Mouse (Mus musculus): ENCODE results near the gene Nrip3. TPM values are rescaled to one million over a fixed set of nuclear protein-coding genes. Genes with fewer than 3 reads are reported as not detected.

The Nrip3 gene
- total RNA-seq, 4 experiments from 2014 or later = 0.09 to 0.25 (median 0.19) TPM

DNA sequence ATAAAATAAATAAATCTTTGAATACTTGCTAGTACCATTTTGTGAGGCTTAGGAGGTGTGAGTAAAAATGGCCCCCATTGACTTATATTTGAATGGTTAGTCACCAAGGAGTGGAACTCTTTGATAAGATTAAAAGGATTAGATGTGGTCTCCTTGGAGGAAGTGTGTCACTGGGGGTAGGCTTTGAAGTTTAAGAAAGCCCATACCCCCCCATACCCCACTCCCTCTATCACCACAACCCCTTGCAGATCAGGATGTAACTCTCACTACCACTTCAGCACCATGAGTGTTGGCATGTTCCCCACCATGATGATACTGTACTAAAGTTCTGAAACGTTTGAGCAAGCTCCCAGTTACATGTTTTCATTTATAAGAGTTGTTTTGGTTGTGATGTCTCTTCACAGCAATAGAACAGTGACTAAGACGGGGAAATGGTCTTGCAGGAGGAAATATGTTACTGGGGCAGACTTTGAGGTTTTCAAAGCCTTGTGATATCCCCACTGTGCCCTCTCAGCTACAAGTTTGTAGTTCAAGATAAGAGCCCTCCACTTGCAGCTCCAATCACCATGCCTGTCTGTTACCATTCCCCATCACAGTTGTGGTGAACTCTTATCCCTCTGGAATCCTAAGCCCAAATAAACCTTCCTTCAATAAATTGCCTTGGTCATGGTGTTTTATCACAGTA, 13.0 kb downstream of the Nrip3 start:
- DNase-seq (ENCODE audit: low spot score) = no peak

DNA sequence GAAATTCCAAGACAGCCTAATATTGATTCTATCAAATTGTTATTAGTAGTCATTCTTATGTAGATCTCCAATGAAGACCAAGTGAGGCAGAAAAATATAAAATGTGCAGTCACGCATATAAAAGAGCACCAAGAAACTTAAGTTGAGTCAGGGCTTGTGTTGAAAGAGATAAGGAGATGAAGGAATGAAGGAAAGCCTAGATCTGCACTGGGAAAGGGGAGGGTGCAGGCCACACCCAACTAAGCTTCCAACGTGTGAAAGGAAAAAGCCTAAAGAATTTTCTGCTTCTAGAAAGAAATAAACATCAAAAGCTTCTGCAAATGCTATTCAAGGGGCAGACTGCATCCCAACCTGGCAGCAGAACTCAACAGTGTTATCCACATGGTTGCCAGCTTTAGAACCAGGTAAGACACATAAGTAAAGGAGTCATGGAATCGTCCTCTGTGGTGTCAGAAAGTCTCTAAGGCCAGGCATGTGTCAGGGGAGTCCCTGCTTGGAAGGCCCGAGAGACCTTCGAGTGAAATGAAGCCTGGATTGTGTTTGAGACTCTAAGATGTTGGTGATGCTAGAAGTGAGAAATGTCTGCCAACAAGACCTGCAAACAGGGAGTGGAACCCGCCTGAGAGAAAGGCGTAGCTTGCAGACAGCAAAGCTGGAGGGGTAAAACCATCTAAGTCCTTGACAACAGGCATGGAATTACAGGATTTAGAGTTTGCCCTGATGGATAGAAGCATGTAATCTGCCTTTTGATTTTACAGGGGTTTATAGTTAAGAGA, 14.1 kb downstream of the Nrip3 start:
- DNase-seq (ENCODE audit: low spot score) = no peak

DNA sequence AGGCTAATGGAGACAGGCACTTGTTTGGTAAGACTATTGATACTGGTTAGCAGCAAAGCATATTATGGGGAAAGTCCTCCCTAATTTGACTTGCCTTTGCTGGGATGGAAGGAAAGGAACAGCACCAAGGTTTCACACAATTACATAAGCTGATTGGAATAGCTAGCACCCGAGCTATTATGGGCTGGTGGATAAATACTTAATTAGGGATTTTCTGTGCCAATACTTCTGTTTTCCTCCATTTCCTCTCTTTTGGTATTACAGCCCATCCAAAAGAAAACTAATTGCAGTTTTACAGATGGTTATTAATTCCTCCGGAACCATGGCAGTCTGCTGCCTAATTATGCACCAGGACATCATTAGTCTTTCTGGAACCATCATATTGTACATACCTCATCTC, 17.8 kb downstream of the Nrip3 start:
- no peak for DNase-seq (ENCODE audit: low spot score)

DNA sequence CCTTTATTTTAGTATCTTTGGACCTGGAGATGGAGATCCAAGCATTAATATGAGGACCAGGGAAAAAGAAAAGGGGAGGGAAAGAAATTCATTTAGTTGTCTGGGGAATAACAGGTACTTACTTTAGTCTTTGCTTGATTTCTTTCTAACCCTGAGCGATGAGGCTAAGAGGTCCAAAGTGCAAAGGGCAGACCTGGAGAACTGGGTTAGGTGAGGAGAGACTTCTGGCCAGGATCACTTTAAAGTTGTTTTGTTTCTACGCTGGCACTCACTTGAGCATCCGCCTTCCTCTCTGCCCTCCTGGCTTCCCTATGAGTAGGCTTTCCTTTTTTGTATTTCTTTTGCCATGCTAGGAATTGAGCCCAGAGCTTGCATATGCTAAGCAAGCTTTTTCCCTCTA, 25.5 kb downstream of the Nrip3 start:
- no peak for DNase-seq (ENCODE audit: low spot score)

DNA sequence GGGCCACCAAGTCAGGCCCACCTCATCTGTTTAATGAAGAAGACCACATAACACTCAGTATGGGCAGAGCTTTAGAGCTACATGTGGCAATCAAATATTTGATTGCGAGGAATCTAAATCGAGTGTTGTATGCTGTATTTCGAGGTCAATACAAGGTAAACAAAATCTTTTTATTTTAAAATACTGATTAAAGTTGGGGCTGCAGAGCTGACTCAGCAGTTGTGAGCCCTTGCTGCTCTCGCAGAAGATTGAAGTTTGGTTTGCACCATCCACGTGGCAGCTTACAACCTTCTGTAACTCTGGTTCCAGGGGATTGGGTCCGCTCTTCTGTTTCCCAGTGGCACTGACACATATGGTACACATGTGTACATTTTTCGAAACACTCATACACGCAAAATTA, 27.8 kb downstream of the Nrip3 start:
- DNase-seq (ENCODE audit: low spot score) = no peak

DNA sequence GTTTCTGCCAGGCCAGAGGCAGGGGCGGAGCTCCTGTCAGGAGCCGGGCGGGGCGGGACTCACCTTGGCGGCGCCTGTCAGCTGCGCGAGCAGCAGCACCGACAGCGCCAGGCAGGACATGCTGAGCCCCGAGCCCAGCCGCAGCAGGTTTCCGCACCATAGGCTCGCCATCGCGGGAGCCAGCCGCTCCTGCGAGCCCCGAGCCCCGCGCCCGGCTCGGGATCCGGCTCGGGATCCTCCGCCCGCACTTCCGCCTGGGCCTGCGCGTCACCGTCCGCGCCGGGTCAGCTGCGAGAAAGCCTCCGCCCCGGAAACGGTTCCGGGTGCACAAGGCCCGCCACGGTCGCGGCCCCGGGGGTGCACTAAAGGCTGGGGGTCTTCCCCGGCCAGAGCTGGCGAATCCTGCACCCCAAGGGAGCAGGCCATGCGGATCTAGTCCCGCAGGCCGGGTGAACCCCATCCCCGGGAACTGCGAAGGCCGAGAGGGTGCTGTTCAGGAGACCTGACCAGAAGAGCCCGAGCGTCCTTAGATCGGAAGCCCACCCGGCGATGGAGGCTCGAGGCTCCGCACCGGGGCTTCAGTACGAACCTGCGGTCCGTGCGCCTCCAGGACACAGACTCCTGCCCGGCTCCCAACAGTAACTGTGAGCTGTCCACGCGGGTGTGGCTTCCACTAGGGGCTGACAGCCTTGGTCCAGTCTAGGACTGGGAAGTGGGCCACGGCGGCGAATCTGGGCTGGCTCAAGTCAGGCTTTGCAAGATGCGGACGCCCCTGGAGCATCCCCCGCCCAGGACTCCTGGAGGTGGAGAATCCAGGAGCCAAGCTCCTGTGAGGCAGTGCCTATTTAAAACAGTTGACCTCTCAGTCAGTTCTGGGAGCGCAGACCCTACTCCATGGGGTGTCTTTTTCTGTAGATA, 29.6 kb downstream of the Nrip3 start, which contains the start of gene Tmem9b:
Gene Tmem9b, minus strand, starts transcription at position 868 of the 918 bp plus-strand sequence.
- peak; percentile 84 for DNase-seq (ENCODE audit: low spot score)

DNA sequence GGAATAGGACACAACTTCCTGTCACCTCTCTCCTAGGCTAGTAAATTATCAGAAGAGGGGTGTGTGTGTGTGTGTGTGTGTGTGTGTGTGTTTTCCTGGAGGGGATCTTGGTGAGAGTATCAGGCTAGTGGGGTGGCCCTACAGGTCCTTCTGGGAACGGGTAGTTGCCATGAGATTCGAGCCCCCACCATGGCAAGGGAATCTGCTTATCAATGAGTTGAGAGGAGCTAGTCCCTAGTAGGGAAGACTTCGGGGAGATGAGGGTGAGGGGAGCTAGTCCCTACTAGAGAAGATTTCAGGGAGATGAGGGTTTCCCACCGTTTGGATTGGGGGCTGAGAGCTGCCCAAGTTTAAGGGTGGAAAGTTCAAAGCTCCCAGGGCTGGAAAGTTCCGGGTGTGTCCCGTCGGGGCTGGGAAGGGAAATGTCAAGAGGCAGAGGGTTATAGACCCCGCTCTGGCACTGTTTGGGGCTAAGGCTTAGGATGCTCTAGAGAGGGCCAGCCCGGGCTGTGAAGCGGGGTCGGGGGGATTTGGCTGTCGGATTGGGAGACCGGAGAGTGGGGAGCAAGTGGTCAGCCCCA, 30.3 kb downstream of the Nrip3 start:
- peak; percentile 11 for DNase-seq (ENCODE audit: low spot score)

DNA sequence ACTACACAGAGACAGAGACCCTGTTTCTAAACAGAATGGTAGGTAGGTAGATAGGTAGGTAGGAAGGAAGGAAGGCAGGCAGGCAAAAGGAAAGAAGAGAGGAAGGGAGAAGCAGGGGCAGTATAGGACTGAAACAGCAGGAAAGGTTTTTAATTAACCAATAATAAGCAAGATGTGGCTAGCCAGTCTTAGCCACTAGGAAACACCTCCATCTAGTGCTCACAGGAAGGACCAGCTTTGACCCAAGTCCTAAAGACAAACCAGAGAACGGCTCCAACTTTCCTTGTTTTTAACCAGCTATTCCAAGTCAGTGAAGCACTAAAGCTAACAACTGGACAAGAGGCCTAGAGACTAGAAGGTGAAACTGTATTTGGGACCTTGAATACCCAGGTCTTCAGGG, 34.1 kb downstream of the Nrip3 start:
- DNase-seq (ENCODE audit: low spot score) = no peak

DNA sequence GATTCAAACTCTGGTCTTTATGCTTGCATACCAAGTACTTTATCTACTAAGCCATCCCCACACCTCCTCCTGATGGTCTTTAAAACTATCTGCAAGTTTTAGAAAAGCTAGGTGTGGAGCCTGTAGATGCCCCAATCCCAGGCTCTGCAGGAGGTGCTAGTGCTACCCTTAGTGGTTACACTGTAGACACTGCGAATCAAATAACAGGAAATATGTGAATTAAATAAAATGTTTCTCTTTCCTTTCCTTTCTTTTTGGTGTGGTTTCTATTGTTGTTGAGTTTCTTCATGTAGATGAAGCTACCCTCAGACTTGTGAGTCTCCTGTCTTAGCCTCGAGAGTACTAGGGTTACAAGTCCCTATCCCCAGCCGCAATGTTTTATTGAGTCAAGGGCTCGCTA, 40.1 kb downstream of the Nrip3 start:
- DNase-seq (ENCODE audit: low spot score) = no peak

- DNase-seq (ENCODE audit: low spot score) = no peak
Measured at GRCm38 (mm10) chr7:109741060-109741459, 40.8 kb downstream of the Nrip3 start.

- DNase-seq (ENCODE audit: low spot score) = no peak
Measured at GRCm38 (mm10) chr7:109739822-109740370, 41.9 kb downstream of the Nrip3 start.

DNA sequence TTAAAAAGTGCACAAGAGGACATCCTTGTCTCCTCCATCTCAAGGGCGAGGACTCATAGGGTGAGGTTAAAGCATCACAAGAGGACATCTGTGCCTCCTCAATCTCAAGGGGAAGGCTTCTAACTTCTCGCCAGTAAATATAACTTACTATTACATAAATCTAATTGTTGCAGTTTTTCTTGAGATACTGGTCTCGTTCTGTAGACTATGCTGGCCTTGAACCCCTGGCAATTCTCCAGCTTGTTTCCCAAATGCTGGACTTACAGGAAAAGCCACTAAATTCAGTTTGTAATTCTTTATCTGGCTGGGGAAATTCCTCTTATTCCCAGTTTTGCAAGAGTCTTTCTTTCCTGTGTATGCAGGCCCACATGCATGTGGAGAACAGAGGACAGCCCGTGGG, 47.0 kb downstream of the Nrip3 start:
- no peak for DNase-seq (ENCODE audit: low spot score)

- DNase-seq (ENCODE audit: low spot score) = no peak
Measured at GRCm38 (mm10) chr7:109731626-109732025, 50.2 kb downstream of the Nrip3 start, which contains the start of gene Ascl3. TSS of gene Ascl3 (minus strand) at chr7:109731726.

DNA sequence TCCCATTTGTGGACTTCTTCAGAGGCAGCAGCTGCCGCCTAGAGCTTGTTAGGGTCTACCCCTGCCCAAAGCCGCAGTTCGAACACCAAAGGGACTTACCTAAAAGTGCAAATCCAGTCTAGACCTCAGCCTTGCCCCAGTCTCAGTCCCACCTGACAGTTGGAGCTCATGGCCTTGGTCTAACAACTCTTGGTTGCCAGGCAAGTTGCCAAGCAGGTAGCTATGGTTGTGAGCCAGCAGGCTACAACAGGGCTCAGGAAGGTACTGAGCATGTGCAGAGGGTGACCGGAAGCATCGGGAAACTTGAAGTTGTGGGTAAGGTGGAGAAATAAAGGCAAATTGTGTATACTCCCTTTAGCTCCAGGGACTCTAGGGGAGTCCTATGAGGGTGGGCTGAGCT, 58.1 kb downstream of the Nrip3 start, which contains the start of gene BC051019:
Gene BC051019, minus strand, starts transcription at position 154 of the 400 bp plus-strand sequence.
- DNase-seq (ENCODE audit: low spot score) = no peak

DNA sequence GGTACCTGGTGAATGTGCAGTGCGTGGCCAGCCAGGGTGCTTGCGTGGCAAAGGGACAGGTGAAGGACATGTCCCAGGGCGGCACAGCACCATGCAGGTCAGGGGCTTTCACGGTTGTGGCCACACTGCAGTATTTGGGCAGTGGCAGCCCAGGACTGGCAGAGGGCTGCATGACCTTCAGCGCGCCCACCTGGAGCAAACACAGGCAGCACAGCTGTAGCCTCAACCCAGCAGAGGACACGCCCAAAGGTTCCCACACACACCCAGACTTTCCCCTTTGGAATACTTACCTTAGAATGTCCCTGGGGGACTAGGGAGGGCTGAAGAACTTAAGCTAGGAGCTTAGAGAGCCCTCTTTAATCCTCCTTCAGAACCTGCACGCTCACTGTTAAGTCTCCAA, 58.7 kb downstream of the Nrip3 start:
- no peak for DNase-seq (ENCODE audit: low spot score)

GRCm38 (mm10) chr7:109722618-109723017, 59.2 kb downstream of the Nrip3 start:
- DNase-seq (ENCODE audit: low spot score) = no peak

DNA sequence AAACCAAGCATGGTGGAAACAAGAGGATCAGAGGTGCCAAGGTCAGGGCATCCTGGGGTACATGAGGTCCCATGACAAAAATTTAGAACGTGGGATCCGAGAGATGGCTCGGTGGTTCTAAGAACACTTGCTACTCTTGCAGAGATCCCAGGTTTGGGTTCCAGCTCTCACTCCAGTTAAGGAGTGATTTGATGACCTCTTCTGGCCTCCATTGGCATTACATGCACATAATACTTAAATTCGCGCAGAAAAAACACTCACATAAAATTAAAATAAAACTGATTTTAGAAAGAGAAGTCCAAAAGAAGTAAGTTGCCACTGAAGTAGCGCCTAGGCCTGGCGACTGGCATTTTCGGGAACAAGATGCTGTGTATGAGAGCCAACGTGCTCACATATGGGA, 62.5 kb downstream of the Nrip3 start:
- peak; percentile 48 for DNase-seq (ENCODE audit: low spot score)

DNA sequence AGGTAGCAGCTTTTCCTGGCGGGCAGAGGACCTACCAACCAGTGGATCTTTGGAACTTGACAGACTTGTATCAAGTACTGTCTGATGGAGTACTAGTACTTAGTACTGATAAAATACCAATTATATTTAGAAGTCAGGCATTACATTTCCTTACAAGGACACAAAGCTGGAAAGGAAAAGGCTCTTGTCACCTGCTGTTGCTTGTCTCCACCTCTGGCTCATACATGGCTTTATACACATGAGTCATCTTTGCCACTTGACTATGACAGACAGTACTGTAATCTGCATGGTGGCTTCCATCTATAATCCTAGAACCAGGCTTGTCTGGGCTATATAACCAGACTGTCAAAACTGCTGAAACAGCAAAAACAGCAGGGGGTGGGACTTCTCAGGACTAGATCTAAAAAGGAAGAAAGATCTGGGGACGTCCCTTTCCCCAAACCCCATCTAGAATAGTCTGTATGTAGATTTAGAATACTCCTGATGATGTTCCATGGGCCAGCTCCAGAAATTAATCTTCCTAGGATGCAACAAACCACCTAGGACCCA, 68.3 kb downstream of the Nrip3 start:
- DNase-seq (ENCODE audit: low spot score) = no peak

DNA sequence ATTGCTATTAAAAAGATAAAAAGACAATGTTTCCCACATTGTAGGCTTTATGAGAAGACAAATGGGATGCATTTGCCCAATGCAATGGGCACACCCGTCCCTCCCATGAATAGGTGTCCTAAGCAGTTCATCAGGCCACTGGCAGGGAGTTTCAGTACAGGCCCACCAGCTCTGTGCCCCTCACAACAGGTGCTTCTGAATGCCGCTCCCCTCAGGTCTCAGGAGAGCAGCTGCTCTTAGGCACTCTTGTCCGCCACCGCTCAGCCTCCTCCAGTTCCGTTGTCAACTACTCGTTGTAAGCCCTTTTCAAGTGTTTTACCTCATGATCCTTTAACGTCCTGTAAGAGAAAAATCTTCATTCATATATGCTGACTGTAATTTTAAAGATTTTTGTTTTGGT, 69.6 kb downstream of the Nrip3 start:
- DNase-seq (ENCODE audit: low spot score) = no peak

DNA sequence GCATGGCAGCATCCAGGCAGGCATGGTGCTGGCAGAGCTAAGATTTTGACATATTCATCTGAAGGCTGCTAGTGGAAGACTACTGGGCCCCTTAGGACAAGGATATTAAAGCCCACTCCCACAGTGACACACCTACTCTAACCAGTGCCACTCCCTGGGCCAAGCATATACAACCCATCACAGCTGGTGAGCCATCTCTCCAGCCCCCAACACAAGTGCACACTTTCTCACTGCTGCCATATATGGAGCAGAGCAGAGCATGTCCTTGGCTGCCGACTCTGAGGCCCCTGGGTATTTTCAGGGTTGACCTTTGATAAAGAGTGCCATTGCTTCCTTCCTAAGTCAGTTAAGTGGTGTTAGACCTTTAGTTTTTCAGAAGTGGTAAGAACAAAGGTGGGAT, 71.8 kb downstream of the Nrip3 start:
- DNase-seq (ENCODE audit: low spot score) = no peak

DNA sequence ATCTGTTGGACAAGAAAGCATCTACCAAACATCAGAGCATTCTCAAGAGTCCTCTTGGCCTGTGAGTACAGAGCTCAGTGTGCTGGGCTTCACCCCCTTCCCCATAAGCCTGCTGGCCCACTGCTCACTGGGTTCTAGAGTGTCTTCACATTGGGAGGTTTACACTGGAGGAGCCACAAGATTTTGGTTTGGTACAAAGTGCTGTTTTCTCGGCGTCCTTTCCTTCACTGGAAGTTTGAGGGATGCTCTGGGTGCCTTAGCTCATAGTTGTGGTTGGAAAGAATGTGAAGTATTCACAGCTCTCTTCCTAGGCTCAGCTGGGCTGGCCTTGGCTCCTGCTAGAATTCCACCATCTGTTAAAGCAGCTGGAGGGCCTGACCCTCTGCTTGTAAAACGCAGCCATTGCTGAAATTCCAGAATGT, 72.9 kb downstream of the Nrip3 start:
- peak; percentile 71 for DNase-seq (ENCODE audit: low spot score)
